Comparison of ENCODE assay signal across 24 mouse cellular contexts in genomic region chr8:55017071-55017470, GRCm38 (mm10).
"Had no signal": no experiment of that assay in that cellular context is flagged by ENCODE, and none has a peak within 500 bp of the region (broad histone marks: within the 10 kb centered on the region; RNA-seq: fewer than 3 reads in every experiment).

No protein-coding gene starts in this region.

- H3K4me3 ChIP-seq: heart, adult 2 months; heart, embryonic 13.5 days; heart, embryonic 15.5 days; hindbrain, embryonic 13.5 days; hindbrain, embryonic 15.5 days; kidney, embryonic 15.5 days; limb, embryonic 13.5 days; limb, embryonic 15.5 days had no signal

- H3K27ac ChIP-seq: heart, adult 2 months; heart, embryonic 13.5 days; heart, embryonic 15.5 days; hindbrain, embryonic 13.5 days; hindbrain, embryonic 15.5 days; hindbrain, postnatal 0 days; kidney, embryonic 15.5 days; kidney, postnatal 0 days; limb, embryonic 13.5 days; limb, embryonic 15.5 days had no signal

- H3K27me3 ChIP-seq: heart, embryonic 13.5 days; heart, embryonic 15.5 days; hindbrain, embryonic 13.5 days; hindbrain, embryonic 15.5 days; kidney, embryonic 15.5 days; limb, embryonic 13.5 days; limb, embryonic 15.5 days had no signal

- ATAC-seq: hindbrain, postnatal 0 days had no signal

- H3K4me1 ChIP-seq: heart, embryonic 13.5 days; heart, embryonic 15.5 days; hindbrain, embryonic 15.5 days; kidney, embryonic 15.5 days; limb, embryonic 13.5 days; limb, embryonic 15.5 days had no signal

- H3K9ac ChIP-seq: heart, embryonic 13.5 days; heart, embryonic 15.5 days; hindbrain, embryonic 13.5 days; hindbrain, embryonic 15.5 days; kidney, embryonic 15.5 days; limb, embryonic 13.5 days; limb, embryonic 15.5 days had no signal

- H3K9me3 ChIP-seq: heart, embryonic 13.5 days; heart, embryonic 15.5 days; hindbrain, embryonic 13.5 days; hindbrain, embryonic 15.5 days; kidney, embryonic 15.5 days; limb, embryonic 13.5 days; limb, embryonic 15.5 days had no signal

- H3K4me2 ChIP-seq: heart, embryonic 11.5 days; heart, embryonic 13.5 days; heart, embryonic 15.5 days; hindbrain, embryonic 13.5 days; hindbrain, embryonic 15.5 days; kidney, embryonic 15.5 days; limb, embryonic 13.5 days; limb, embryonic 15.5 days had no signal

- DNase-seq: gastrocnemius, postnatal 14 days; gastrocnemius, postnatal 36 days; heart, adult 11 months; heart, adult 2 months; heart, postnatal 14 days; heart, postnatal 36 days; kidney, adult 11 months; kidney, adult 2 months; kidney, adult 9 months; kidney, postnatal 14 days; kidney, postnatal 36 days; layer of hippocampus, adult 9-11 months; layer of hippocampus, postnatal 36 days; left cerebral cortex, postnatal 4 days had no signal

- H3K36me3 ChIP-seq: heart, embryonic 13.5 days; heart, embryonic 15.5 days; hindbrain, embryonic 13.5 days; hindbrain, embryonic 15.5 days; kidney, embryonic 15.5 days; limb, embryonic 13.5 days; limb, embryonic 15.5 days had no signal
